Mouse (Mus musculus): Measurements from ENCODE around the gene Gm16434. TPM values are rescaled to one million over a fixed set of nuclear protein-coding genes. Genes with fewer than 3 reads are reported as not detected.

Gm16434 gene
- polyA plus RNA-seq (2012), result not detected in 2 replicates

DNA sequence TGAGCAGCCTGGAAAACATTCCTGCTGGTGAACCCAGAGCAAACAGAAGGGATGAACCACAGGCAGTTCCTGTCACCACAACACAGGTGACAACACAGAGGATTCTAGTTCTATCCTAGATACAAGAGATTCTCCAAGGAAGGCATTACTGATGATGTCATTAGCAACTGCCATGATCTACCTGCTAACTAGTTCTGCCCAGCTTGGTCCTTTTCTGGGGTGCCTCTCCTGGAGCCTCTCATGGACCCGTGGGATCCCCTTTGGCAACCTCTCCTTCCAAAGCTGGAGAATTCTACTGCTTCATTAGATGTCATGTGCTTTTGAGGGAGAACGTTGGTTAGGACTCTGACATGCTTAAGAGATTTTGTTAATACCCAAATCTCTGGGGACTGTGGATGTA, at the start of gene Gm16434:
TSS of gene Gm16434 (minus strand) at position 101 of the 400 bp plus-strand sequence.

DNA sequence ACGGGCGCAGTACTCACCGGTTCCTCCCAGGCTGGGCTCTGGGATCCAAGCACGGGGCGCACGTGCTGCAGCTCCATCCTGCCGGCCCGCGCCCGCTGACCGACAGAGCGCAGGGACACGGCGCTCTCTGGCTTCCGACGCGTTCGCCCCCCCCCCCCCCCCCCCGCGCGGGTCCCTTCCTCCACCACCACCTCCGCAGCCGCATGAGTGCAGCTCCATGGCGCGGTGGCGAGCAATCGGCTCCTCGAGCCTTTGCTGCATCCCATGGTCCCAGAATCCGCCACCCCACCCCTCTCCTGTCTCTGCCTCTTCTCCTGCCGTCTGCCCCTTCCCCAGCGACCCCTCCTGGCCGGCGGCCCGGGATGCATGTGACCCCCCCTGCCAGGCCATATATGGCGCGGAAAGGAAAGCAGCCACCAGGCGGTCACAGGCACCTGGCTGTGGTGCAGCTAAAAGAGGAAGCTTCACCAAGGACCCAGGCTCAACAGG, 19.8 kb downstream of the Gm16434 start, which contains the start of gene Gm3512:
TSS of gene Gm3512 (minus strand) at position 51 of the 489 bp plus-strand sequence.

Other genes starting within 250 kb of the Gm16434 start
- gene Gm6356, start 220.7 kb downstream of the Gm16434 start, polyA plus RNA-seq (2012), result not detected in 2 replicates
- gene Gm10406, start 167.1 kb downstream of the Gm16434 start, polyA plus RNA-seq (2012), result not detected in 2 replicates
- gene Gm3685, start 149.6 kb downstream of the Gm16434 start, polyA plus RNA-seq (2012), result not detected in 2 replicates
- gene Gm3696, start 93.9 kb downstream of the Gm16434 start, polyA plus RNA-seq (2012), result not detected in 2 replicates
- gene Gm6676, start 69.1 kb downstream of the Gm16434 start, polyA plus RNA-seq (2012), result not detected in 2 replicates
- gene Gm3512, start 20.0 kb downstream of the Gm16434 start, polyA plus RNA-seq (2012), result 0.14 TPM in 1 of 2 replicates, not detected in the other
- gene Gm3727, start 70.2 kb upstream of the Gm16434 start, polyA plus RNA-seq (2012), result not detected in 2 replicates
- gene Gm3739, start 120.5 kb upstream of the Gm16434 start, polyA plus RNA-seq (2012), result 0.05 TPM in 1 of 2 replicates, not detected in the other
- gene Gm5797, start 137.9 kb upstream of the Gm16434 start, polyA plus RNA-seq (2012), result not detected in 2 replicates
- gene Gm8374, start 170.6 kb upstream of the Gm16434 start, polyA plus RNA-seq (2012), result not detected in 2 replicates

All from megakaryocyte-erythroid progenitor cell, adult 5 weeks (primary cell).